Mouse (Mus musculus): Measurements from ENCODE around the gene Gm13124.

Gm13124 gene

DNA sequence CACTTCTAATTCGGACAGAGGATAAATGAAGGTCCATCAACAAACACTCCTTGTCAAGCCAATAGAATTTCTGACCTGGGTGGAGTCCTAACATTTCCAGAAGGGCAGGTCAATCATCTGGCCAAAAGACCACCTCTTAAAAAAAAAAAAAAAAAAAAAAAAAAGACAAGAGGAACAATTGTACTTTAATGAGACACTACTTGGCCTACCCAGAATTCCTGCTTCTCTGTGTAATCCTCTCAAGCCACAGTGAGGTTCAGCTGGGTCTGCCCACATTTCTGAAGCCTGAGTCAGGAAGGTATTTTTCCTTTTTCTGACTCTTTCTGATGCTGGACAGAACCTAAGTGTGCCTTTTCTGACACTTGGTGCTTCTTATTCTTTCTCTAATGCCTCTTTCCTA, 20.2 kb downstream of the Gm13124 start:
- Histone ChIP-seq H3K27me3 (ENCODE audit: insufficient read depth, low read length) (peaks cover 2% of the 10 kb centered on the region; the same call in 1 of the 2 replicates), H3K4me3 (replicated peaks; ENCODE audit: low read length) (no peak overlapping the region), H3K4me1 (replicated peaks; ENCODE audit: low read depth, low read length) (no peaks in the 10 kb centered on the region; the same call in 1 of the 2 replicates), H3K9me3 (ENCODE audit: low read length) (no peaks in the 10 kb centered on the region), H3K36me3 (ENCODE audit: insufficient read depth, low read length) (no peaks in the 10 kb centered on the region)
- no peak for TF ChIP-seq CTCF (conservative IDR thresholded peaks at IDR 0.05; ENCODE audit: low read length)
- TF ChIP-seq POU5F1 (IDR thresholded peaks at IDR 0.05; ENCODE audit: borderline replicate concordance, low read length) = no peak
- no peak for TF ChIP-seq NANOG (IDR thresholded peaks at IDR 0.05; ENCODE audit: borderline replicate concordance, low read length)

DNA sequence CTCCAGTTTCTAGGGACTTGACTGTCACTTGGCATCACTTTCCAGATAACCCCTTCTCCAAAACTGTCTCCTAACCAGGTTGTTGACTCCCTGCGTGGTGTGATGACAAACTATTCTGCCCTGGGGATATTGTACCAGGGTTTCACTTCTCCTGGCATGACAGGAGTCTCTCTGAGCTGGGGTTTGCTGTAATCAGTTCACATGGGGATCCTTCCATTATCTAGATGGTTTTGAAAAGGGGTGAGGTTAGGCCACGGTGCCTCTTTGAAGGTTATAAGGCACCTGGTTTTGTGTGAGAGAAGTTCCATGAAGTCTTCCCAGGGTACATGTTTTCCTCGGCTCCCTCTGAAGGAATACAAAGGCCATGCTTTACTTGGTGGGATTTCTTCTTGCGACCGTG, 45.4 kb downstream of the Gm13124 start, which contains the start of gene 9430007A20Rik:
9430007A20Rik (plus strand) TSS at position 301 of the 400 bp plus-strand sequence.
- TF ChIP-seq CTCF (conservative IDR thresholded peaks at IDR 0.05; ENCODE audit: low read length) = no peak
- no peak for TF ChIP-seq POU5F1 (IDR thresholded peaks at IDR 0.05; ENCODE audit: borderline replicate concordance, low read length)
- TF ChIP-seq NANOG (IDR thresholded peaks at IDR 0.05; ENCODE audit: borderline replicate concordance, low read length) = no peak
- Histone ChIP-seq H3K9me3 (ENCODE audit: low read length) (no peaks in the 10 kb centered on the region), H3K36me3 (ENCODE audit: insufficient read depth, low read length) (no peaks in the 10 kb centered on the region), H3K4me3 (replicated peaks; ENCODE audit: low read length) (no peak within 1 kb of the TSS), H3K27me3 (ENCODE audit: insufficient read depth, low read length) (no peaks in the 10 kb centered on the region), H3K4me1 (replicated peaks; ENCODE audit: low read depth, low read length) (no peaks in the 10 kb centered on the region)

- H3K27me3 ChIP-seq (ENCODE audit: insufficient read depth, low read length) = no peaks in the 10 kb centered on the region
- H3K4me1 ChIP-seq (replicated peaks; ENCODE audit: low read depth, low read length) = no peaks in the 10 kb centered on the region
- no peak; the same call in none of the 2 replicates for TF ChIP-seq CTCF (conservative IDR thresholded peaks at IDR 0.05; ENCODE audit: low read length)
- TF ChIP-seq NANOG (IDR thresholded peaks at IDR 0.05; ENCODE audit: borderline replicate concordance, low read length) = no peak
- no peak for TF ChIP-seq POU5F1 (IDR thresholded peaks at IDR 0.05; ENCODE audit: borderline replicate concordance, low read length)
- H3K4me3 ChIP-seq (replicated peaks; ENCODE audit: low read length) = no peak overlapping the region
- peaks cover 12% of the 10 kb centered on the region for H3K9me3 ChIP-seq (ENCODE audit: low read length)
- H3K36me3 ChIP-seq (ENCODE audit: insufficient read depth, low read length) = no peaks in the 10 kb centered on the region
Measured at GRCm38 (mm10) chr4:144506518-144506917, 58.4 kb downstream of the Gm13124 start.
